Mouse (Mus musculus) right cerebral cortex, postnatal 25 days (tissue): Measurements from ENCODE around the gene Ick.
"Not testable (repeated sequence)": the region's sequence is repeated elsewhere in the genome, so short reads cannot be mapped to it uniquely, and the experiment has no call there.

Experiments
- DNase-seq: peaks from one replicate; pipeline ENCODE4 v3.0.0; 2022

The Ick gene

GRCm38 (mm10) chr9:78105501-78105932 is 3.5 kb upstream of the Ick start:
- DNase-seq, result no peak

- DNase-seq, result no peak
Observed at GRCm38 (mm10) chr9:78106821-78107220, 2.2 kb upstream of the Ick start.

GRCm38 (mm10) chr9:78107582-78107911 is 1.4 kb upstream of the Ick start:
- DNase-seq, result no peak

- peak; percentile 81 for DNase-seq
Observed at GRCm38 (mm10) chr9:78107912-78108795, 838 bp upstream of the Ick start.

- no peak for DNase-seq
Observed at GRCm38 (mm10) chr9:78109656-78110055, 664 bp downstream of the Ick start.

- no peak for DNase-seq
Observed at GRCm38 (mm10) chr9:78111456-78111855, 2.5 kb downstream of the Ick start.

- peak; percentile 92 for DNase-seq
Observed at GRCm38 (mm10) chr9:78112770-78113537, 4.0 kb downstream of the Ick start.

GRCm38 (mm10) chr9:78113538-78113885 is 4.5 kb downstream of the Ick start:
- no peak for DNase-seq

GRCm38 (mm10) chr9:78115746-78116145 is 6.8 kb downstream of the Ick start:
- DNase-seq, result no peak

GRCm38 (mm10) chr9:78117690-78118089 is 8.7 kb downstream of the Ick start:
- no peak for DNase-seq

- DNase-seq, result no peak
Observed at GRCm38 (mm10) chr9:78121358-78121757, 12.4 kb downstream of the Ick start.

GRCm38 (mm10) chr9:78121985-78122384 is 13.0 kb downstream of the Ick start:
- DNase-seq, result no peak

GRCm38 (mm10) chr9:78122939-78123712 is 14.1 kb downstream of the Ick start:
- no peak for DNase-seq

- DNase-seq, result no peak
Observed at GRCm38 (mm10) chr9:78124297-78124696, 15.3 kb downstream of the Ick start.

GRCm38 (mm10) chr9:78126007-78126406 is 17.0 kb downstream of the Ick start:
- no peak for DNase-seq

- DNase-seq, result no peak
Observed at GRCm38 (mm10) chr9:78126643-78127042, 17.7 kb downstream of the Ick start.

- no peak for DNase-seq
Observed at GRCm38 (mm10) chr9:78135658-78136057, 26.7 kb downstream of the Ick start.

- DNase-seq, result no peak
Observed at GRCm38 (mm10) chr9:78138044-78138676, 29.2 kb downstream of the Ick start.

GRCm38 (mm10) chr9:78139463-78139862 is 30.5 kb downstream of the Ick start:
- DNase-seq, result no peak

GRCm38 (mm10) chr9:78146099-78146498 is 37.1 kb downstream of the Ick start:
- DNase-seq, result no peak

- DNase-seq, result no peak
Observed at GRCm38 (mm10) chr9:78146627-78147026, 37.6 kb downstream of the Ick start.

GRCm38 (mm10) chr9:78148149-78148548 is 39.2 kb downstream of the Ick start:
- DNase-seq, result no peak

GRCm38 (mm10) chr9:78149770-78150169 is 40.8 kb downstream of the Ick start:
- DNase-seq, result not testable (repeated sequence)
